Mouse (Mus musculus) central nervous system, embryonic 14 days (tissue): ENCODE results near the gene Rnpep. TPM values are rescaled to one million over a fixed set of nuclear protein-coding genes. Genes with fewer than 3 reads are reported as not detected.

ENCODE experiments used
- polyA plus RNA-seq: library from polyadenylated mRNA; depleted of rRNA; stranded (reverse); fragments of >200 nt; gene quantifications from 2 replicates; pipeline ENCODE4 v1.2.3, GENCODE M21; 2012; rRNA removed

The Rnpep gene
- polyA plus RNA-seq: 53.2 and 53.8 TPM in 2 replicates

DNA sequence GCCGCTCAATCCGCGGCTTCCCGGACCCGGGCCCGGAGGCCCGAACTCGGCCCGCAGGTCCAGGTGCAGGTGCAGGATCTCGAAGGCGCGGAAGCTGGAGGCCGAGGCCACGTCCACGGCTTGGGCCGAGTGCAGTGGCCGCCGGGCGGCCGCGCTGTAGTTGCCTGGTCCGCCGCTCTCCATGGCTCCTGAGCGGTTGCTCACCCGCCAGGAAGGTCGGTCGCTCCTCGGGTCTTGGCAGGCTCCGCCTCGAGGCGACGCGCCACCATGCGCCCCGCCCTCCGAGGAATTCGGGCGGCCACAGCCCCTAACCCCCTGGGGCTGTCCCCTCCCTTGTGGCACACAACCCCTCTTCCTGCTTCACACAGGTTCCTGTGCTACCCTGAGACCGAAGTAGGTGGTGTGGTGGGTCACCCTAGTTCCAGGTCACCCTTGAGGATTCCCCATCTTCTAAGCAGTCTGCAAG is at the start of gene Rnpep:
Gene Rnpep (minus strand): TSS at position 259 of the 466 bp plus-strand sequence.

DNA sequence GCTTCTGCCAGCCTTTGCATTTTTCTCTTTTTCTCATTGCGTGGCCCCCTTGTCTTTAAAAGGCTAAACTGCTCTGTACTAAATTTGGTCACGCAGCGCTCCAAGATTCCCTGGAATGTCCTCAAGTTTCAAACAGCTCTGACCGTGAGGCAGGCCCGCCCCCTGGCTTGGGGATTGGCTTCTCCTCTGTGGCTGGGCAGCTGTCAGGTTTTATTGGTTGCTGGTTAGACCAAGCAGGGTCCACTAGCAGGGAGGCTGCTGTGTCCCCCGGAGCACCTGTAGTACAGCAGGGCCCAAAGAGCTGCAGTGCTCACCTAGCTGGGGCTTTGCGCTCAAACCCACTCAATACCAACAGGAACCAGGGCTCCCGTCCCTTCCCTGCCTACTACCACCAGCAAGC is 40.7 kb upstream of the Rnpep start, which contains the start of gene Lmod1:
Gene Lmod1 (plus strand): TSS at position 237 of the 400 bp plus-strand sequence.

DNA sequence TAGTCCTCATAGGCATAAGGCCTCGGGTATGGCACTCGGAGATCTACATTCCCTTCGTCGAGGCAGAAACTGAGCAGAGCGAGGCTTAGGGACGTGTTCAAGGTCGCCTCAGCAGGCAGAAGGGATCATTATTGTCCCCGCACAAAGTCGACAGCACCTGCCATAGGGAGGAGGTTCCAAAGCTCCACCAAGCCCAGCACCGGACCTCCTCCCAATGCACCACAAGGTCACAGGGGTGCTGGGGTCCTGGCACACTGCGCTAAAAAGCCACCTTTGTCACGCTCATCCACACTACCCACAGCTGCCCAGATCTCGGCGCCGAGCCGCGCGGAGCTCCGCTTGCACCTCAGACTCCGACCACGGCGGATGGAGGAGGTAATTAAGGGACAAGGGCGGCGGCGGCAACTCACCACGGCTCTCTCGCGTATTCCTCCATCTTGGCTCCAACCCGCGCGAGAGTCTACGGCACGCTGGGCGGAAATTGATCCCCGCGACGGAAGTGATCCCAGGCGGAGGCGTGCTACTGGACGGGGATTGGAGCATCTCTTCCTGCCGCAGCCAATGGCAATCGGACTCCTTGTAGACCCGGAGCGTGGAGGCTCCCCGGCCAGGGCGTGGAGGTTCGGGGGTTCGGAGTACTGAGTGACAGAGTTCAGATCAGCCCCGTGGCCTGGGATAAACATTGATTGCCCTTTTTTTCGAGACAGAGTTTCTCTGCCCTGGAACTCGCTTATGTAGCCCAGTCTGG is 29.6 kb upstream of the Rnpep start, which contains the start of gene Timm17a:
Gene Timm17a (minus strand): TSS at position 495 of the 748 bp plus-strand sequence.

GRCm38 (mm10) chr1:135258380-135259127 is 25.3 kb downstream of the Rnpep start, which contains the start of gene Elf3:
Elf3 (minus strand) TSS chr1:135258568.

Other genes starting within 250 kb of the Rnpep start
- gene Lgr6, start 178.8 kb downstream of the Rnpep start, polyA plus RNA-seq: 0.33 and 0.80 TPM in 2 replicates
- 0.70 and 1.0 TPM in 2 replicates for gene Ptpn7, start 151.4 kb downstream of the Rnpep start, polyA plus RNA-seq
- gene Arl8a, start 137.3 kb downstream of the Rnpep start, polyA plus RNA-seq: 291 and 295 TPM in 2 replicates
- gene Gpr37l1, start 116.4 kb downstream of the Rnpep start, polyA plus RNA-seq: 0.22 and 0.25 TPM in 2 replicates
- 0.12 and 0.68 TPM in 2 replicates for gene Elf3, start 25.5 kb downstream of the Rnpep start, polyA plus RNA-seq
- gene Timm17a, start 29.7 kb upstream of the Rnpep start, polyA plus RNA-seq: 39.1 and 42.6 TPM in 2 replicates
- gene Lmod1, start 40.7 kb upstream of the Rnpep start, polyA plus RNA-seq: 0.18 and 0.46 TPM in 2 replicates
- gene Shisa4, start 91.2 kb upstream of the Rnpep start, polyA plus RNA-seq: 47.9 and 48.8 TPM in 2 replicates
- 152 and 169 TPM in 2 replicates for gene Ipo9, start 146.4 kb upstream of the Rnpep start, polyA plus RNA-seq